Mouse (Mus musculus) inflammation-experienced regulatory T-cells, adult 6 months (primary cell): ENCODE measurements around the gene Uox. TPM values are rescaled to one million over a fixed set of nuclear protein-coding genes. Genes with fewer than 3 reads are reported as not detected.

Experiments
- ATAC-seq: one replicate; pipeline ENCODE4 v1.8.0; 2017
- polyA plus RNA-seq, 3 experiments: library from polyadenylated mRNA; unstranded; fragments of 100-300 nt; shearing (Covaris generic); gene quantifications; one replicate each; pipeline ENCODE4 v1.2.1; 2017

The Uox gene
- polyA plus RNA-seq, 3 experiments from 2014 or later: 0.13 TPM; not detected in 2

- ATAC-seq: no peak
Measured at GRCm38 (mm10) chr3:146625766-146626165, 55.5 kb downstream of the Uox start.

- ATAC-seq: no peak
Measured at GRCm38 (mm10) chr3:146628227-146628982, 58.2 kb downstream of the Uox start.

DNA sequence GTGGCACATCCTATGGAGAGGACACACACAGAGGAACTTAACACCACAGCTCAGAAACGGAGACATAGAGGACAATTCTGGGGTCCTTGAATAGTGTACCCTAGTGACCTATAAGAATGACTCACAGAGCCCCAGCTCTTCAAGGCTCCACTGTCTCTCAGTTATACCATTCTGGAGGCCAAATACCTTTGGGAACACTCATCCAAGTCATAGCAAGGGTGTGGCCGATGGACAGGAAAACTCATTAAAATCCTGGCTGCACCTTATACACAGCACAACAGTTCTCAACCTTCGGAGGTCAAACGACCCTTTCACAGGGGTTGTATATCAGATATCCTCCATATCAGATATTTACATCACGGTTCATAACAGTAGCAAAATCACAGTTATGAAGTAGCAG lies 62.3 kb downstream of the Uox start:
- ATAC-seq: no peak

- ATAC-seq: no peak
Measured at GRCm38 (mm10) chr3:146641818-146642427, 71.7 kb downstream of the Uox start.

GRCm38 (mm10) chr3:146649311-146649894 lies 79.2 kb downstream of the Uox start:
- no peak for ATAC-seq

DNA sequence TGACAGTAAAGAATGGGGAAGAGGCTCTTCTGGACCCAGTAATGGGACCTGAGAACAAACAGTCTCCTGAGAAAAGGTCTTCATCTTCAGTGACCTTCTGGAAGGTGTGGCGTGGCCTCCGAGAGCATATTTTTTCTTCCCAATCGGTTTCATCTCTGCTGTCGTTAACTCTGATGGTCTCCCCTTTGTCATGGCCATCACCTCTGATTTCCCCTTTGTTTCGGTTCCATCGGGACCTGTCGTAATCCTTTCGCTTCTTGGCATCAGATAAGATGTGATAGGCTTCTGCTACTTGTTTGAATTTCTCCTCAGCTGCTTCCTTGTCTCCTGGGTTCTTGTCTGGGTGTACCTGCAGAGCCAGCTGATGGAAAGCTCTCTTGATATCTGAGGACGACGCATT lies 80.5 kb downstream of the Uox start:
- ATAC-seq: no peak

GRCm38 (mm10) chr3:146651217-146651616 lies 81.0 kb downstream of the Uox start, which contains the start of gene 4930503B20Rik:
4930503B20Rik (minus strand) TSS chr3:146651317.
- ATAC-seq: no peak

- ATAC-seq: no peak
Measured at GRCm38 (mm10) chr3:146652431-146652830, 82.2 kb downstream of the Uox start.

DNA sequence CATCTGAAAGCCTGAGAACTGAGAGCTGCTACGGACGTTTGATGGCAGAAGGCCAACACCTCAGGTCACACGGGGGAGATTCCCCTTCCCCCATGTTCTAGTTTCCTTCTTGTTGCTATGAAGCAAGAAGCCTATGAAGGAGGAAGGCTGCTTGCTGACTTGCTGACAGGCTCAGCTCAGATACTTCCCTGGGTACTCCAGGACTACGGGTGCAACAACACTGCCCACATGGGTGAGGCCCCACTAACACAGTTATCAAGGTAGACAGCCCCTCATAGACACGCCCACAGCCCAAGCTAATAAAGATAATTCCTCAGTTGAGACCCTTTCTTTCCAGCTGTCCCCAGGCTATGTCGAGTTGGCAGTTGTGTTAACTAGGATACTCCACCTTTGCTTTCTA lies 83.5 kb downstream of the Uox start:
- ATAC-seq: no peak

- ATAC-seq: peak; percentile 50
Measured at GRCm38 (mm10) chr3:146655111-146655577, 84.9 kb downstream of the Uox start.

- no peak for ATAC-seq
Measured at GRCm38 (mm10) chr3:146657433-146657832, 87.2 kb downstream of the Uox start.

DNA sequence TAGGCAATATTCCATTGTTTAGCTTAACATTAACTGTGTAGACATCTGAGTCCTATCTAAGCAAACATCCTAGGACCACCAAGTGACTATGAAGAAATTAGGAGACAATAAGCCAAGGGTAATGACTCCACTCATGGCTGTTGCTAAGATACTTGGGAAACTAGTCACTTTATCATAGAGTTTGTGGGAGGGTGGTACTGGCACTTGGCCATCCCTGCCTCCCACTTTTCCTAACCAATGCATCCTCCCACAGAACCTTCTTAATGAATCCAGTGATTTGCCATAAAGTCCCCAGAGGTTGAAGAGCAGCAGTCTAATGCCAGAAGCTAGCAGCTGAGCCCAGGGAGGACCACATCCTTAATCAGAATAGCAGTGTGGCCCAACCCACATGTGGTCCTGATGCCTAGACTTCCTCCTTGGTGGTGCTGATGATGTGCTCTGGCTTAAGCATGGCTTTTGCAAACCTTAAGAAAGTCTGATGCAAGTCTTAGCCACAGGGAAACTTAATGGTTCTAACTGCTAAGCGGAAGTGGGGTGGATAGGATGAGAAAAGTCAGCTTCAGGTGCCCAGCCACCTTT lies 87.9 kb downstream of the Uox start:
- ATAC-seq: no peak

DNA sequence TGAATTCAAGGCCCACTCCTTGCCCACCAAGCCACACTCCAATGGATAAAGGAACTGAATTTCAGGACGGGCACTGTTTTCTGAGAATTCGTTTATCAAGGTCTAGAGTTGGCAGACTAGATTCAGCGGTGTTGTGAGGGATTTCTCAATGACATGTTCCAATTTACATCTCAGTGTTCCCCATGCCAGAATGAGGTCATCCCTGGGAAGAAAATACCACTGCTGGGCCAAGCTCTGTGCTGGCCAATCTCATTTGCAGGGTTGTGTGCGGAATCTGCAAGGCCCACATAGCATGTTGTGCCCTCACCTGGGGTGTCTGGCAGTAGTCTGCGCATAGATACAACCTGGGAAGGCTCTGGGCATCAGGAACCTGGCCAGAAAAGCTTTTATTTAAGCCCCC lies 89.1 kb downstream of the Uox start:
- ATAC-seq: no peak

GRCm38 (mm10) chr3:146661001-146661400 lies 90.8 kb downstream of the Uox start:
- ATAC-seq: no peak

DNA sequence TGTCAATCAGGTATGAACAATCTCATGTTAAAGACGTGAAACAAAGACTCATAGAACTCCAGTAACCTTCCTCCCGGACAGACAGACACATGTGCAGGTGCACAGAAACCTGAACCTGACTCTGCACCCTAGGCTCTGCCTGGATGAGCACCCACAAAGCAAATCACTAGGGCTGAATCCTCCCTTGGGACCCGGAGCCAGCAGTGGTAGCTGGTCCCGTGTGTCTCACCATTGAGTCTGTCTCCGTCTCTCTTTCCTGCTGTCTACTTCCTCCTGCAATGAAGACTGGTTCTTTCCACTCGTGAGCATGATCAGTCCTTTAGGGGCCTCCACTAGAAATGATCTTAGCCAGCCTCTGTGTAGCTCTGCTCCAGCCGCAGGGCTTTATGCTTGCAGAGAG lies 91.7 kb downstream of the Uox start:
- no peak for ATAC-seq

- no peak for ATAC-seq
Measured at GRCm38 (mm10) chr3:146671121-146671520, 100.9 kb downstream of the Uox start.

- ATAC-seq: no peak
Measured at GRCm38 (mm10) chr3:146675101-146675500, 104.9 kb downstream of the Uox start.

DNA sequence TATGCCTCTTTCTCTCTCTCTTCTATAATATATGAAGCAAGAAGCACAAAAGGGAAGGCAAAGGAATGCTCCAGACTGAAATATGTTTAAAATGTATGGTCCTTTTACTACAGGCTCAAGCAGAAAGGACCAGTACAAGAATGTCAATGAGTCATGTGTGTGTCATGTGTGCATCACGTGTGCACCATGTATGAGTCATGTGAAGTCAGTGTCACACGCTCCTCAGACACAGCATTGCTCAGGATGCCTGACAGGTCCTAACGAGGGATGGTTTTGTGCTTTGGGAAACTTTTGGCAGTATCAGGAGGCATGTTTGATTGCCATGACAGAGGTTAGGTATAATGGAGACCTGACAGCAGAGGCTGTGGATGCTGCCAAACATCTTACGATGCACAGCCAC lies 106.0 kb downstream of the Uox start:
- ATAC-seq: no peak

GRCm38 (mm10) chr3:146679646-146680045 lies 109.4 kb downstream of the Uox start:
- no peak for ATAC-seq

- no peak for ATAC-seq
Measured at GRCm38 (mm10) chr3:146680625-146681024, 110.4 kb downstream of the Uox start.

GRCm38 (mm10) chr3:146681696-146682095 lies 111.5 kb downstream of the Uox start:
- no peak for ATAC-seq
